Mouse (Mus musculus): ENCODE results near the gene Coa5. TPM values are rescaled to one million over a fixed set of nuclear protein-coding genes. Genes with fewer than 3 reads are reported as not detected.

Gene Coa5
- polyA plus RNA-seq, 1 experiment: 61.3 TPM

GRCm38 (mm10) chr1:37398961-37399360 lies 30.9 kb downstream of the Coa5 start:
- WGBS: 80% methylated on average over 3 of the region's 3 CpGs
- TF ChIP-seq POLR2A (IDR thresholded peaks at IDR 0.05; ENCODE audit: control insufficient read depth, extremely low read depth, insufficient read depth, low read length, poor library complexity) (no peak), CTCF (IDR thresholded peaks at IDR 0.05; ENCODE audit: borderline replicate concordance, control insufficient read depth, extremely low read depth, insufficient read depth, low read length, poor library complexity) (no peak)
- Histone ChIP-seq H3K4me1 (replicated peaks; ENCODE audit: control insufficient read depth, insufficient read depth, low read length) (no peaks in the 10 kb centered on the region), H3K27ac (ENCODE audit: control insufficient read depth, insufficient read depth, low read length) (no peak overlapping the region), H3K4me3 (ENCODE audit: control insufficient read depth, insufficient read depth, low read length) (no peak overlapping the region), H3K36me3 (ENCODE audit: control insufficient read depth, insufficient read depth, low read length) (no peaks in the 10 kb centered on the region), H3K27me3 (ENCODE audit: control insufficient read depth, insufficient read depth, low read length) (no peaks in the 10 kb centered on the region)
- DNase-seq: no peak

- Histone ChIP-seq H3K4me3 (ENCODE audit: control insufficient read depth, insufficient read depth, low read length) (no peak overlapping the region), H3K27ac (ENCODE audit: control insufficient read depth, insufficient read depth, low read length) (no peak overlapping the region), H3K36me3 (ENCODE audit: control insufficient read depth, insufficient read depth, low read length) (no peaks in the 10 kb centered on the region), H3K4me1 (replicated peaks; ENCODE audit: control insufficient read depth, insufficient read depth, low read length) (no peaks in the 10 kb centered on the region), H3K27me3 (ENCODE audit: control insufficient read depth, insufficient read depth, low read length) (no peaks in the 10 kb centered on the region)
- WGBS: 97% methylated on average over 1 of the region's 1 CpGs
- no peak for TF ChIP-seq CTCF (IDR thresholded peaks at IDR 0.05; ENCODE audit: borderline replicate concordance, control insufficient read depth, extremely low read depth, insufficient read depth, low read length, poor library complexity)
- no peak for TF ChIP-seq POLR2A (IDR thresholded peaks at IDR 0.05; ENCODE audit: control insufficient read depth, extremely low read depth, insufficient read depth, low read length, poor library complexity)
- no peak for DNase-seq
Observed at GRCm38 (mm10) chr1:37396481-37396880, 33.4 kb downstream of the Coa5 start.

GRCm38 (mm10) chr1:37393174-37393573 lies 36.7 kb downstream of the Coa5 start:
- Histone ChIP-seq H3K27me3 (ENCODE audit: control insufficient read depth, insufficient read depth, low read length) (no peaks in the 10 kb centered on the region), H3K27ac (ENCODE audit: control insufficient read depth, insufficient read depth, low read length) (no peak overlapping the region), H3K4me3 (ENCODE audit: control insufficient read depth, insufficient read depth, low read length) (no peak overlapping the region), H3K36me3 (ENCODE audit: control insufficient read depth, insufficient read depth, low read length) (no peaks in the 10 kb centered on the region), H3K4me1 (replicated peaks; ENCODE audit: control insufficient read depth, insufficient read depth, low read length) (no peaks in the 10 kb centered on the region)
- no peak for DNase-seq
- WGBS: 82% methylated on average over 5 of the region's 5 CpGs
- no peak for TF ChIP-seq CTCF (IDR thresholded peaks at IDR 0.05; ENCODE audit: borderline replicate concordance, control insufficient read depth, extremely low read depth, insufficient read depth, low read length, poor library complexity)
- TF ChIP-seq POLR2A (IDR thresholded peaks at IDR 0.05; ENCODE audit: control insufficient read depth, extremely low read depth, insufficient read depth, low read length, poor library complexity): no peak

GRCm38 (mm10) chr1:37386448-37386971 lies 43.4 kb downstream of the Coa5 start:
- Histone ChIP-seq H3K27ac (ENCODE audit: control insufficient read depth, insufficient read depth, low read length) (no peak overlapping the region), H3K4me1 (replicated peaks; ENCODE audit: control insufficient read depth, insufficient read depth, low read length) (no peaks in the 10 kb centered on the region), H3K27me3 (ENCODE audit: control insufficient read depth, insufficient read depth, low read length) (no peaks in the 10 kb centered on the region), H3K36me3 (ENCODE audit: control insufficient read depth, insufficient read depth, low read length) (no peaks in the 10 kb centered on the region), H3K4me3 (ENCODE audit: control insufficient read depth, insufficient read depth, low read length) (no peak overlapping the region)
- TF ChIP-seq POLR2A (IDR thresholded peaks at IDR 0.05; ENCODE audit: control insufficient read depth, extremely low read depth, insufficient read depth, low read length, poor library complexity): no peak
- no peak for TF ChIP-seq CTCF (IDR thresholded peaks at IDR 0.05; ENCODE audit: borderline replicate concordance, control insufficient read depth, extremely low read depth, insufficient read depth, low read length, poor library complexity)
- DNase-seq: no peak
- WGBS: 90% methylated on average over 7 of the region's 7 CpGs

- Histone ChIP-seq H3K4me3 (ENCODE audit: control insufficient read depth, insufficient read depth, low read length) (no peak overlapping the region), H3K27ac (ENCODE audit: control insufficient read depth, insufficient read depth, low read length) (no peak overlapping the region), H3K4me1 (replicated peaks; ENCODE audit: control insufficient read depth, insufficient read depth, low read length) (no peaks in the 10 kb centered on the region), H3K36me3 (ENCODE audit: control insufficient read depth, insufficient read depth, low read length) (no peaks in the 10 kb centered on the region), H3K27me3 (ENCODE audit: control insufficient read depth, insufficient read depth, low read length) (no peaks in the 10 kb centered on the region)
- 74% methylated on average over 3 of the region's 3 CpGs for WGBS
- DNase-seq: no peak
- no peak for TF ChIP-seq CTCF (IDR thresholded peaks at IDR 0.05; ENCODE audit: borderline replicate concordance, control insufficient read depth, extremely low read depth, insufficient read depth, low read length, poor library complexity)
Observed at GRCm38 (mm10) chr1:37384304-37384703, 45.6 kb downstream of the Coa5 start.

- no peak overlapping the region for H3K27ac ChIP-seq (ENCODE audit: control insufficient read depth, insufficient read depth, low read length)
- no peaks in the 10 kb centered on the region for H3K4me1 ChIP-seq (replicated peaks; ENCODE audit: control insufficient read depth, insufficient read depth, low read length)
- WGBS: 98% methylated on average over 5 of the region's 5 CpGs
- TF ChIP-seq POLR2A (IDR thresholded peaks at IDR 0.05; ENCODE audit: control insufficient read depth, extremely low read depth, insufficient read depth, low read length, poor library complexity) (no peak), CTCF (IDR thresholded peaks at IDR 0.05; ENCODE audit: borderline replicate concordance, control insufficient read depth, extremely low read depth, insufficient read depth, low read length, poor library complexity) (no peak)
- no peak overlapping the region for H3K4me3 ChIP-seq (ENCODE audit: control insufficient read depth, insufficient read depth, low read length)
- H3K27me3 ChIP-seq (ENCODE audit: control insufficient read depth, insufficient read depth, low read length): no peaks in the 10 kb centered on the region
- no peaks in the 10 kb centered on the region for H3K36me3 ChIP-seq (ENCODE audit: control insufficient read depth, insufficient read depth, low read length)
- DNase-seq: no peak
Observed at GRCm38 (mm10) chr1:37380913-37381312, 49.0 kb downstream of the Coa5 start.

- Histone ChIP-seq H3K4me1 (replicated peaks; ENCODE audit: control insufficient read depth, insufficient read depth, low read length) (no peaks in the 10 kb centered on the region), H3K4me3 (ENCODE audit: control insufficient read depth, insufficient read depth, low read length) (no peak overlapping the region), H3K36me3 (ENCODE audit: control insufficient read depth, insufficient read depth, low read length) (no peaks in the 10 kb centered on the region), H3K27me3 (ENCODE audit: control insufficient read depth, insufficient read depth, low read length) (no peaks in the 10 kb centered on the region), H3K27ac (ENCODE audit: control insufficient read depth, insufficient read depth, low read length) (no peak overlapping the region)
- DNase-seq: no peak
- TF ChIP-seq CTCF (IDR thresholded peaks at IDR 0.05; ENCODE audit: borderline replicate concordance, control insufficient read depth, extremely low read depth, insufficient read depth, low read length, poor library complexity) (no peak), POLR2A (IDR thresholded peaks at IDR 0.05; ENCODE audit: control insufficient read depth, extremely low read depth, insufficient read depth, low read length, poor library complexity) (no peak)
- WGBS: 92% methylated on average over 4 of the region's 4 CpGs
Observed at GRCm38 (mm10) chr1:37379536-37379935, 50.4 kb downstream of the Coa5 start.

All from thymus, adult 2 months (tissue).